Mouse (Mus musculus) adrenal gland, adult 8-10 months (tissue): ENCODE results near the gene Rngtt. TPM values are rescaled to one million over a fixed set of nuclear protein-coding genes. Genes with fewer than 3 reads are reported as not detected.
A peak's percentile ranks its signal among the peaks of the same experiment; 100 is the strongest.
"Not testable (repeated sequence)": the region's sequence is repeated elsewhere in the genome, so short reads cannot be mapped to it uniquely, and the experiment has no call there.

ENCODE experiments used
- DNase-seq: peaks from one replicate; pipeline ENCODE4 v3.0.0; 2022
- total RNA-seq, 4 experiments: library from RNA; stranded (reverse); gene quantifications; 2 replicates each; pipeline ENCODE4 v1.2.4; 2022

The Rngtt gene
- total RNA-seq, 4 experiments from 2014 or later: 33.0 to 43.2 (median 38.8) TPM

DNA sequence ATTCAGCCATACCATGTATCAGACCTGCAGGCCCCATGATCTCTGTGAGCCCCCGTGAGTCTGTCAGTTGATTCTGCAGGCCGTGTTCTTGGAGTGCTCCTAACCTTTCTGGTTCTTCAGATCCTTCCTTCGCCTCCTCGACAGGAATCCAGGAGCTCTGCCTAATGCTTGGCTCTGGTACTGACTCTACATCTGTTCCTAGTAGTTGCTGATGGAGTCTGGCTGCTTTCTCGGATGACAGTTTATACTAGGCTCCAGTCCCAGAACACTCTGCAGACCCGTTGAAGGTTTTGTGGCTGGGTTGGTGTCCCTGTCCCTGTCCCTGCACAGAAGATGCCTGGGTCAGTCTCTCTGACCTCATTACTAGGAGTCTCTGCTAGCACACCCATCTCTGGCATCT lies 131.8 kb downstream of the Rngtt start:
- DNase-seq: no peak

DNA sequence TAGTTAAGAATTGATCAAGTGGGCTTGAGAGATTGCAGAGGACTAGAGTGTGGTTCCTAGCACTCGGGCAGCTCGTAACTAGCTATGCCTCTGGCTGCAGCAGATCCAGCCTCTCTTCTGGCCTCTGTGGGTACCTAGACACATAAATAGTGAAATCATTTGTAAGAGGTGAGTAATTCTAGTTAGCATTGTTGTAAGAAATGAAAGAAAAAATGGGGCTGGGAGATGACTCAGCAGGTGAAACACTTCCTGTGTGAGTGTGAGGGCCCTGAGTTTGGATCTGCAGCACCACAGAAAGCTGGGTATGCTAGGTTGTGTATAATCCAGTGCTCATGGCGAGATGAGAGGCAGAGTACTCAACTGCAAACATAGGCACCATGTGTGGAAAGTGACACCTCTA lies 136.2 kb downstream of the Rngtt start:
- DNase-seq: no peak

DNA sequence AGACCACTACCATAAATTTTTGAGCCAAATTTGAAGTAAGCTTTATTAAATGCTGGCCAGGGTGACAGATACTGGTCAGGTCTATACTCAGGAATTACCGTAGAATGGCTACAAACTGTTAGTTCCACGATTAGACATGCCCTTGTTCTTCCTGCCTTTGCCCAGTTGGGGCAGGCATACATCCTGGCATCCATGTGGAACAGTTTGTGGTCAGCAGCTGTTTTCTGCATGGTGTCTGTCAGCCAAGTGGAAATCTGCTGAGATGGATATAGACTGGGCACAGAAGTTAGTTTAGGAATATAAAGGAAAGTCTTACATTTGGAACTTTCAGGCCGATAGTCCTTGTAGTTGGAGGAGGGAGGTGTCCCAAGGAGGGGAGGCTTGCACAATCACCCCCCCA lies 136.8 kb downstream of the Rngtt start:
- no peak for DNase-seq

DNA sequence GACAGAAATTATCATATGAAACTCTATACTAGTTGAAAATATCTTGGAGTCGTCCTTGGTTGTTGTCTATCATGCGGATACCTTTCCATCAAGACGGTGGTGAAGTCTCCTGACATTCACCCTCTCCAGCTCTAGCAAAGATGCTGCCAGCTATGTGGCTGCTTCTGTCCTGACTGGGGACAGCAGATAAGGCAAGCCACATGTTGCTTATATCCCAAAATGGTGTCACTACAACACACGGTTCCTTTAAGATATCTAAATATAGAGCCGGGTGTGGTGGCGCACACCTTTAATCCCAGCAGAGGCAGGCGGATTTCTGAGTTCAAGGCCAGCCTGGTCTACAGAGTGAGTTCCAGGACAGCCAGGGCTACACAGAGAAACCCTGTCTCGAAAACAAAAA lies 140.2 kb downstream of the Rngtt start:
- DNase-seq: not testable (repeated sequence)

DNA sequence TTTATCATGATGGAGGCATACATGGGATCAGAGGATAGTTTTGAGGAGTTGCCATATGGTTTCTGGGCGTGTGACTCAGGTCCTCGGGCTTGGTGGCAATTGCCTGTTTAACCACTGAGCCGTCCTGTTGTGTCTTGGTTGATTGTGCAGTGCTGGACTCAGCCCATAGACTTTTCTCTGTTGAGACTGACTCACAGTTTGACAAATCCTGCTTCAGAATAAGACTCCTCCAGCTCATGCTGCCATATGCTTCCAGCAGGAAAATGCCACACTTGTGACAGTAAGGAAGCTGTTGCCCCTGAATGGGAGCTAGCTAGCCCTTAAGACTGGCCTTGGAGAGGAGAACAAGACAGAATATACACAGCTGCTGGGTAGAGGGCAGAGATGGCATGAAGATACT lies 149.7 kb downstream of the Rngtt start:
- no peak for DNase-seq

DNA sequence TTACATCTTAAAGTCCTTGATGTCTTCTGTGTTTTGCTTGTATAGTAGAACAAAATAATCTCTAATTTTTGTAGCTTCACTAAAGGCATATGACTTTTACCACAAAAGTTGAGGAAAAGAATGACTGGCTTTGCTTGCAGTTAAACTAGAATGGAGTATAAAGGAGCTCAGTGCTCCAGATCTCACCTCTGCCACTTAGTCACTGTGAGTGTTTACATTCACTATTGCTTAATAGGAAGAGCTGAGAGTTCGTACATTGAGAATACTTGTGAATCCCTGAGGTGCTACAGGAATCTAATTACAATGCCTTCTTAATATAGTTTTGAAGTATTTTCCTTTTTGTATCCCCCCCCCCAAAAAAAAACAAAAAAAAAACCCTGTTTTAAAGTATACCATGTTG lies 154.3 kb downstream of the Rngtt start:
- DNase-seq: no peak

DNA sequence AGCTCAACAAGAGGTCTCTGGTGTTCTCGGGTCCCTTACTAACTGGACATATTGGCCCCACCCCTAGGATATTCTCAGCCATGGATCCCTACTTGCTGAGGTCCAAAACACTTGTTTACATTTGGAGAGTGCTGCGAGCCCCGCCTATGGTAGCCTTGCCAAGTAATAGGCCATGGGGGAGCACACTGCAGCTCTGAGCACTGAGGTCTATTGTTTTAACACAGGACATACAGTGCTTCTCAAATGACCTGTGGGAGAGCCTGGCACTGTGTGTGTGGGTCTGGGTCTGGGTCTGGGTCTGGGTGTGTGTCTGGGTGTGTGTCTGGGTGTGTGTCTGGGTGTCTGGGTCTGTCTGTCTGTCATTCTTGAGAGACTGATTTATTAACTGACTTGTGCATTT lies 155.8 kb downstream of the Rngtt start:
- no peak for DNase-seq

DNA sequence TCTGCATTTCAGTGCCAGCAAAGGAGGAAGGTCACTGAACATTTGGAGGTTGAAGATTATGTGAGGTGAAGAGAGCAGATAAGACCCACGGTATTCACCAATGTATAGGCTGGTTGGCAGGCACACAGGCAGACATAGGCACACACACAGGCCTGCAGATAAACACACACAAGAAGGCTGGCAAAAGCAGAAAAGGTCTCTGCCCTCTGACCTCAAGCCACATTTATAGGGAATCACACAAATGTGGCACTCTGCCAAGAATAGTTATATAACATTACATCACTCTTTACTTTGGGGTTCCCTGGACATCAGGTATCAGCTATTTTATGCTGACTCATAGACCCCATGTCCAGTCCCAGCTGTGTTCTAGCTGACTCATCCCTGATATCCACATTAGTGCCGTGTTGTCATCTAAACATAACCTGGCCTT lies 156.9 kb downstream of the Rngtt start:
- DNase-seq: peak; percentile 30

DNA sequence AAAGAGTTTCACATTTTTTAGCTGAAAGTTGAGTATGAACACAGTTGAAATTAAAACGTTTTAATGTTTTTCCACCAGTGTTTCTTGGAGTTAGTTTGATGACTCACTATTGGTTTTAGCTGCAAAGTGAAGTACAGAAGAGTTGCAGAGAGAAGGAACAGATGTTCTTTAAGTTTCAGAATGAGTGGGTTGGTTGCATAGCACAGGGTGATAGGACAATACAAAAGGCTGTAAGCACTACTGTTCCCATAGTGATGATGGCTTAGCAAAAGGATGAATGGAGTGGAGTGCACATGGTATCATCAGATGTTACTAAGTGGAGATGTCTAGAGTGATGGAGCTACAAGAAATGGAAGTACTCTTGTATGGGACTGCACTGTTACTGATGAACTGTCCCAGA lies 157.5 kb downstream of the Rngtt start:
- DNase-seq: no peak

DNA sequence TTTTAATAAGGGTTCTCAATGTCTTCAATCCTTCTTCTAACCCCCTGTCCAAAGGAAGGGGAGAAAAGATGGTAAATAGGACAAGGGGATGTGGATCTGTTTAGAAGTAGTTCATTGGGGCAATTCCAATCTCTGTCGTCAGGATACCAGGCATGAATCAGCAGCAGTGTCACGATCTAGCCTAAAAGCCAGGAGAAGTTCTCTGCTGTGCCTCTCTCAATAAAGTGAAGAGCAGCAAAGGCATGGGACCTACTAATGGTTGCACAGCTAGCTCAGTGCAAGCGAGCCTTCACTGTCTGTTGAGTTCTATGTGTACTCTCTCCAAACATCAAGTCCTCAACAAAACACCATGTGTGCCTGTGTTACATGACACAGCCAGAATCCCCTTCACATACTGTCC lies 158.0 kb downstream of the Rngtt start:
- DNase-seq: no peak

DNA sequence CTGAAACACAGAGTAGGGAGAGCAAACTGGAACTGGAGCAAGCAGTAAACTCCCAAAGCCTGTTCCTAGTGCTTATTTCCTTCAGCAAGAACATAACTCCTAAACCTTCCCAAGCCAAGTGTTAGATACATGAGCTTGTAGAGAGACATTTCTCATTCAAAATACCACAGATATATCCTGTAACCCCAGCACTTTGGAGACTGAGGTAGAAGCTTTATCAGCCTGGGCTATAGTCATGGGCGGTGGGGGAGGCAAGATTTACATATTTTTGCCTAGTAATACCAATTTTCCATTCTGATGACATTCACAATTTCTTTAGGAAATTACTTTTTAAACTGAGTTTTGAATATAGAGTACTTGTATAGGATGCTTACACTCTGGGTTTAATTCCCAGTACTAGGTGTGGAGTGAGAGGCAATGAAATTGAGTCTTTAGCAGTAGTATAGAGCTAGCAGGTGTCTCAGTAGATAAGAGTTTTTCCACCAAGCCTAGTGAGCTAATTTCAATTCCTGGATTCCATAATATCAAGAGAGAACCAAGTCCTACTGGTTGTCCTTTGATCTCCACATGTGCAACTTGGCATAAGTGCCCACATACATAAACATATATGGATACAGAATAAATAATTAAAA lies 160.7 kb downstream of the Rngtt start:
- no peak for DNase-seq

DNA sequence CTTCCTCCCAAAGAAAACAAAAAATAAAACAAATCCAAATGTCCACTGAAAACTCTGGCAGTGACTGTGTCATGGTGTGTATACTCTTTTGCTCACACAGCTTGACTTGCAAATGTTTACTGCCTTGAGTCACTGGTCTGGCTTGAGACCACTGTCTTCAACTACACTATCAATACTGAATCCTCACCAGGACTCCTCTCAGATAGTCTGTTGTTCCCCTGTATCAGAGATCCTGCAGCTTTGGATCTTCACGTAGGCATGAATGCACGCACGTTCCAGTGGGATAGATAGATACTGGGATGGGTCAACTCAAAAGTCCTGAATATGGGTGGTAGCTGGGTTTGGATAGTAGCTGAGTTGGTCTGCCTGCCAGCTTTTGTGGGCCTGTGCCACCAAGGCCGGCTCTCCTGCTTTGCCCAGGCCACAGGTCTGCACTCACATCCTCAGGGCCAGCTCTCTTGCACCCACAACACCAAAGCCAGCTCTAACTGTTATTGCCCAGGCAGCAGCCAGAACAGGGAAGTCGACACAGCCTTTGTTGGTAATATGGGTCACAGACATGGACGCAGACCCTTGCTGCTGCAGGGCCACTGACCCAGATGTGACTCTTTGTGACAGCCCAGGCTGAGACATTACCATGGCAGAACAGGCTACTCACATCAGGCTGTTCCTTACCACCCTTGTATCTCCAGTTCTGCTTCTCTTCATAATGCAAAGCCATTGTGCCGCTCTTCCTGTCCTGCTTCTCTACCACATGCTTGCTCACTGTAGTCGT lies 168.1 kb downstream of the Rngtt start:
- DNase-seq: no peak

DNA sequence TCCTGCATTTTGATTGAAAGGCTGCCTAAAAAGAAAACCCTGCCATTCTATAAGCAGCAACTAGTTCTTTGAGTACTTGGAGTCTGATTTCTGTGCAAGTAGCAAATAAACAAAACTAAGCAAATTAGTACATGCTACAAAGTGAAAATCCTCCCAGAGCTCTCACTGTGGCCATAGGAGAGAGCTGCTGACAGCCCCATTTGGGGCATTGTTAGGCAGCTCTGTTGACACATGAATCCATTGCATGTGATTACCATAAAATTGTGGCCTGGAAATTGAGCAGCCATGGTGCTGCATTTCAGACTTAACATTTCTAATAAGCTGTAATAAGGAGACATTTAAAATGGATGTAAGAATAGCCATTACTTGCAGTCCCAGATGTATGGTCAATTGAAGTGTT lies 171.6 kb downstream of the Rngtt start:
- DNase-seq: no peak

DNA sequence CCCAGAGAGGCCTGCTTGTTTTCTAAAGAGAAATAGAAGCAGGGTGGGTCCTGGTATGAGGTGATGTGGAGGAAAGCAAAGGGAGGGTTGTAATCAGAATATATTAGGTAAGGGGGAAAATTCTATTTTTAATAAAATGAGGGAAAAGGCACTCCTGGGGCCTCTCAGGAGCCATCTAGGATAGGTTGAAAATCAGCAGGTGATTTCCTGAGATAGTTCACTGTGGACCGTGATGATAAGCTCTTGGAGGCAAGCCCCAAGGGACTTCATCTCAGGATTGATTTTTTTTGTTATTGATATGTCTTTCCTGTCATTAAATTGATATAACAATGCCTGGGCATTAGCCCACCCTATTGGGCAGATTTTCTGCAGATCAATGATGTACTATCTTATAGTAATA lies 175.9 kb downstream of the Rngtt start:
- no peak for DNase-seq

DNA sequence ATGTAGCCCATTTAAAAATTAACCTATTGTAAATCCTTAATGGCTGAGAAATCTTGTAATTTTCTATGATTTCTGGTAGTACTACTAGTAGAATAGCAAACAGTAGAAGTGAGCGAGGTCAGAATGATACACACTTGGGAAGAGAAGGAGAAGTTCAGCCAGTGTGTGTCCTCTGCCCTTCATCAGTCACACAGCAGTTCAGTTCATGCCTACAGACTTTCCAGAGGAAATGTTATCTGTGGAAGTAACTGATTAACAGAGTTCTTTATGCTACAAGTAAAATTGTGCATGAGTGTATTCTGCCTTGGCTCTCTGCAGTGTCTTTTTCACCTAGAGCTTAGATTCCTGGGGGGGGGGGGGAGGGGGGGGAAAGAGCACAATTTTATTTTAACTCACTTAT lies 181.0 kb downstream of the Rngtt start:
- no peak for DNase-seq

DNA sequence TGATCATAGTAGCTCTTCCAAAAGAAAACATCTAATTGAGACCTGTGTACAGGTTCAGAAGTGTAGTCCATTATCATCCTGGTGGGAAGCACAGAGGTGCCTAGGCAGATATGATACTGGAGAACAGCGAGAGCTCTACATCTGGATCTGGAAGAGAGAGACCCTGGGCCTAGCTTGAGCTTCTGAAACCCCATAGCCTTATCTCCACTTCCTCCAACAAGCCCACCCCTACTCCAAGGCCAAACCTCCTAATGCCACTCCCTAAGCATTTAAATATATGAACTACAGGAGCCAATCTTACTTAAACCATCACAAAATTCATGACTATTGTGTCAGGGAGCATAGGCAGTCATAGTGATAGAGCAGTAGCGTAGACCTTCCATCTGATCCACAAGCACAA lies 184.3 kb downstream of the Rngtt start:
- DNase-seq: no peak

DNA sequence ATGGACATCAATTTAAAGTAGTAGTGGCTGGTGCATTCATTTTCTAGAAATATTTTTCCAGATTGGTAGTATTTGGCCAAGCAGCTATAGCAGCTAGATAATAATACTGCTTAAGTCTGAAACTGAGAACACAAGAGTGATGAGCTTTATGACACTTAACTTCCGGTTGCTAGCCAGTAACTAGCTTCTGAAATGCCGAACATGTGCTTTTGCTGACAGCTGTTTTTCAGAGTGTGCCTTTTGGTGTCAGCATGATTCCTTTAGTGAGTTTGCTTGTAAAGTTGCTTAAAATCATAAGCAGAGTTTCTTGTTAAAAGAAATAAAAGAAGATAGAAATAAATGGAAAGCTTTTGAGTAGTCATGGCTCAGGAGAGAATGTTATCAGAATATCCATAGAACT lies 186.9 kb downstream of the Rngtt start:
- no peak for DNase-seq

DNA sequence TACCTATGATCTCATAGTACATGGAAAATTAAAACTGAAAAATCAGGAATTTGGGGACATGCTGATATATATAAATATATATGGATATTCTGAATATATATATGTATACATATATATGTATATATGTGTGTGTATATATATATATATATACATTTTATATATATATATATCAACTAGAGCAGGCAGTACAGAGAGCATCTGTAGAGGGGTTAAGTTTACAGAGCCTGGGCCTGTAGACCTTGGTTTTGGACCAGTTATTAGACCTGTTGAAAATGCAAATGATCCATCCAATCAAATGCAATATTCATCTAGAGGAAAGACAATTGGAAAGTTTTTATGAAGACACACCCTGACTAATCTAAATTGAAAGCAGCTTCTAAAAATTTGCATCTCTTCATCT lies 187.5 kb downstream of the Rngtt start:
- no peak for DNase-seq

DNA sequence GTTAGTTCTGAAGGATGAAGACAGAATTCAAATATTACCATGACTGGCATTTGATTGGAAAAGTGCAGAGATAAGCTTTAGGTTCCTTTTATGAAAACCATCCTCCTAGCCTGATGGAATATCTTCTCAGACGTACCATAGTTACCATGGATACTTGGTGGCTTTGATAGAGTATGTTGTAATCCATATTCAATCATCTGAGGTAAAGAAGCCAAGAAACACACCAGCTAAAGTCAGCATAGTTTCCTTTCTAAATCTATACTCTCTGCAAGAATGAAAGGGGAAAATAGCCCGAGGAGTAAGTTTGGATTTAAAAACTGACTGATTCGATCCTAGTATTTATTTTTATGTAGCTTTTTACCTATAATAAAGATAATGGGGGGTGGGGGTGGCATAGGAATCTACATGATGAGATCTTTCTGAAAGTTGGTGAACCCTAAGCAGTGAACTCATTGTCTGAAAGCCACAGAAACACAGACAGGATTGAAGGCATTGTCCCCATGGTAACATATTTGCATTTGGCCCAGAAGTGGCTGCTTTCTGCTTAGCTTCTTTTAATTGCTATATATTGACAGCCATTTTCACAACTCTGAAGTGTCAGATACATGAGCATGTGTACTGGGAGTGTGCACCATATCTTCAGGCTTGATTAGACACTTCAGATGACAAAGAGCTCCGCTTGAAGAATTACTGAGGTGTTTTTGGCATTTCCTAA lies 188.2 kb downstream of the Rngtt start:
- DNase-seq: no peak

DNA sequence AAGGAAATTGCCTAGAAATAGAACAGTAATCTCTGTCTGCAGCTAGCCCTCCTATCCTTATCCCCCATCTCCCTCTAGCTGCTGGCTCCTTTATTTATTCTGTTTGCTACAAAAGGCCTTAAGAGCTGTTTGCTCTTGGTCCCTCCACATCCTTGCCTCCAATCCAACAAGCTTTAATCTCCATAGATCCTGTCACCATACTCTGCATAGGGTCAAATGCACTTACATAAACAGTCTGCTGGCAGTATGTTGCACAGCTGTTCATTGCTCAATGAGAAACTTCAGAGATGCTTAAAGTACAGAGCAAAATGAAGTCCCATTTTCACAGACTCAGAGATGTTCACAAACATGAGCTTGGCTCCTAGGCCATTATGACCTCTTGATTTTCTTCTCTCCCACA lies 196.5 kb downstream of the Rngtt start:
- DNase-seq: no peak

DNA sequence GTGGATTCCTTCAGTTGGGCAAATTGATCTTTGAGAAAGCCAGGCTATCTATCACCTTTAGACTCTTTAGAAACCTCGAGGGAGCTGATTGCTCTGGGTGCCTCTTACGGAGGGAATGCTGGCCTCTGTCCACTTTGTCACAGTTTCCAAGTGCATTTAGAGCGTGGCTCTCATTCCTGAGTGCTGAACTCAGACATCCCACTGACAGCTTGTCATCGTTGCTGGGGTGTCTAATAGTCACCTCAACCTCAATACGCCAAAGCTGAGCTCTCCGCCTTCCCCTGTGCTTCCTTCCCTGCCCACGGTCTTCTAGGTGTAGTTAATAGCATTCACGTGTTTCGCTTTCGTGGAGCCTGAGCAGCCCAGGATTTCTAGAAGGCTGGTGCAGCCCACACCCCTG lies 200.4 kb downstream of the Rngtt start:
- no peak for DNase-seq

DNA sequence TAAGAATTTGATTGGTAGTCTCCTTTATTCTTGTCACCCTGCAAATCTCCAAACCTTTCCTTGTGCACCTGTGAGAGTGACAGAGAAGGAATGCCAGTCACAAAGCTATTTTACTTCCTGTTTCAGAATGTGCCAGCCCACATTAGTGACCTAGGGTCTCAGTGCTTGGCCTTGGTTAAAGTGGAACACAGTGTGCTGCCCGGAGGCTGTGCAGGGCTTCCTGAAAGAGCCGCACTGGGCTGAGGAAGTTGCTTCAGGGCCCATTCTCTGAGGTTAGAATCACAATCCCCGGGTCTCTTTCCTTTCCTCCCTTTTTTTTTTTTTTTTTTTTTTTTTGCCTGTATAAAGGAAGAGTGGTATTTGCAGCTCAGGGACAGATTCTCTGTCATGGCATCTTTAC lies 203.3 kb downstream of the Rngtt start:
- no peak for DNase-seq

DNA sequence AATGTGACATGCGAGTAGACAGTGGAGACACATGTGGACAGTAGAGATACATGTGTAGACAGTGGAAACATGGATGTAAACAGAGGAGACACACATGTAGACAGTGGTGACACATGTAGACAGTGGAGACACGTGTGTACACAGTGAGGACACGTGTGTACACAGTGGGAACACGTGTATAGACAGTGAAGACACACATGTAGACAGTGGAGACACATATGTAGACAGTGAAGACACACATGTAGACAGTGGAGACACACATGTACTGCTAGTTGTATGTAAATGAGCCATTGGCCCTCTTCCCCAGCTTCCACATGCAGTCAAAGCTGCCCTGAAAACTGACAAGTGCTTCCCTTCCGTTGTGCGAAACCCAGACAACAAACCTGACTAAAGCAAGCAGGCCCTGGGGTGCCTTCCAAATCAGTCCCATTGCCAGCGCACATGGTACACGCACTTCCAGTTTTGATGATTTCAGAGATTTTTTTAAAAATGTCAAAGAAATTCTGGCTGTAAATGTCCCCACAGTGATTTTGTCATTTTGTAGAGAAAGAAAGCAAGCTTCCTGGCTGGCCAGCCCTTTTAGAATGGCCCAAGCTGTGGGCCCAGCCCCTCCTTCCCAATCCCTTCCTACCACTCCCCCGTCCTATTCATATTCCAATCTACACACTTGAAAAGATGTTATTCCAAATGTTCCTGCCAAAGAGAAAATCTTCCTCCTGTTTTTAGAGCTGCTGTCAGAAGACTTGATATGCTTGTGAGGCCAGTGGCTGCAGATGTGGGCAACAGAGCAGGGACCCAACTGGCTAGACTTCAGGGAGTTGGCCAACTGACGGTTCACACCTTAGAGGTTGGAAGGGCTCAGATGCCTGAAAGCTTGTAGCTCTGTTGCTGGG lies 204.2 kb downstream of the Rngtt start:
- no peak for DNase-seq
